In the genomic region with DNA sequence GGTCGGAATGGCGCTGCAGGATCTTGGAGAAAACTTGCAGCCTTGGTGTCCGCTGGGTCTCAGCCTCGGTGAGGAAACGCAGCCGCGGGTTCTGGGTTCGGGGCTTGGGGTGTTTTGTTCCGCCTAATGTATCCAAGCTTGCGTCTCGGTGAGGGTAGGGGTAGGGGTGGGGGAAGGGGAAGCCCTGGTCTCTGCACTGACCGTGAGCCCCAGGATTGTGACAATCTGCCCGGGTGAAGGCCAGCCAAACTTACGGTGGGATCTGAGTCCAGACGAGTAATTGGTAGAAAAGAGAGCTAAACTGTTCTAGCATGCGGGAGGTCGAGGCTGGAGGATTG, we compare ENCODE assay signal across 8 mouse cellular contexts. TPM values are rescaled to one million over a fixed set of nuclear protein-coding genes. Genes with fewer than 3 reads are reported as not detected.
A peak's percentile ranks its signal among the peaks of the same experiment; 100 is the strongest.
DNase-seq lines count a peak whose midpoint lies in the region; ATAC-seq and TF ChIP-seq lines count a peak whose summit lies in the region.

No protein-coding gene starts in this region.

- no peaks in the 10 kb centered on the region for H3K9me3 ChIP-seq in heart, embryonic 14.5 days (ENCODE audit: control insufficient read depth, low read length)
- H3K9me3 ChIP-seq in G1E (replicated peaks): no peaks in the 10 kb centered on the region
- H3K9me3 ChIP-seq in hindbrain, embryonic 10.5 days: no peaks in the 10 kb centered on the region
- no peaks in the 10 kb centered on the region for H3K9me3 ChIP-seq in midbrain, embryonic 10.5 days (replicated peaks)

- H3K4me2 ChIP-seq in heart, embryonic 14.5 days (ENCODE audit: low read length): peak overlapping the region; percentile 88

- no peak for DNase-seq in heart, postnatal 4 days
- DNase-seq in G1E (ENCODE audit: low spot score): no peak
- no peak for DNase-seq in hindbrain, embryonic 10.5 days (ENCODE audit: low spot score)
- DNase-seq in midbrain, embryonic 10.5 days (ENCODE audit: low spot score): no peak
- no peak for DNase-seq in frontal cortex, postnatal 36 days (ENCODE audit: low spot score in 2 of 2)
- DNase-seq in thymus, postnatal 25 days: no peak

- H3K27me3 ChIP-seq in heart, embryonic 14.5 days (ENCODE audit: control insufficient read depth, insufficient read depth, low read length): no peaks in the 10 kb centered on the region
- H3K27me3 ChIP-seq in G1E (ENCODE audit: insufficient read depth, low read length): no peaks in the 10 kb centered on the region
- no peaks in the 10 kb centered on the region for H3K27me3 ChIP-seq in hindbrain, embryonic 10.5 days (ENCODE audit: insufficient read depth, poor library complexity, severe bottlenecking)
- H3K27me3 ChIP-seq in midbrain, embryonic 10.5 days (ENCODE audit: low read depth, poor library complexity, severe bottlenecking): no peaks in the 10 kb centered on the region

- WGBS in heart, embryonic 14.5 days: under 1% methylated on average over 17 of the region's 17 CpGs
- WGBS in hindbrain, embryonic 10.5 days: under 1% methylated on average over 17 of the region's 17 CpGs
- under 1% methylated on average over 17 of the region's 17 CpGs for WGBS in midbrain, embryonic 10.5 days

- H3K36me3 ChIP-seq in heart, embryonic 14.5 days (ENCODE audit: control insufficient read depth, insufficient read depth, low read length): peaks cover 6% of the 10 kb centered on the region; the same call in 1 of the 2 replicates
- peaks cover 47% of the 10 kb centered on the region for H3K36me3 ChIP-seq in G1E (replicated peaks)
- H3K36me3 ChIP-seq in hindbrain, embryonic 10.5 days: peaks cover 4% of the 10 kb centered on the region; the same call in 1 of the 2 replicates
- H3K36me3 ChIP-seq in midbrain, embryonic 10.5 days: peaks cover 11% of the 10 kb centered on the region; the same call in 1 of the 2 replicates

- peak overlapping the region in 1 of 2 experiments; percentile 88; a peak in 2 of 4 replicates for H3K27ac ChIP-seq in heart, embryonic 14.5 days (replicated peaks in 1 of 2; ENCODE audit: control insufficient read depth in 1 of 2, insufficient read depth in 1 of 2, low read depth in 2 of 2, low read length in 2 of 2)
- peak overlapping the region; percentile 96 for H3K27ac ChIP-seq in hindbrain, embryonic 10.5 days
- H3K27ac ChIP-seq in midbrain, embryonic 10.5 days (replicated peaks): peak overlapping the region; percentile 94

- peak overlapping the region; percentile 97 for H3K9ac ChIP-seq in heart, embryonic 14.5 days (ENCODE audit: low read length)

- no peak for TF ChIP-seq CTCF in G1E (IDR thresholded peaks at IDR 0.05; ENCODE audit: low read depth, low read length)

- H3K4me3 ChIP-seq in heart, embryonic 14.5 days (ENCODE audit: control insufficient read depth in 1 of 2, insufficient read depth in 1 of 2, low read depth in 1 of 2, low read length in 2 of 2): peak overlapping the region; percentile 74 to 99
- H3K4me3 ChIP-seq in G1E (ENCODE audit: low read depth, low read length): peak overlapping the region; percentile 100
- H3K4me3 ChIP-seq in hindbrain, embryonic 10.5 days: peak overlapping the region; percentile 98
- H3K4me3 ChIP-seq in midbrain, embryonic 10.5 days: peak overlapping the region; percentile 99

- H3K4me1 ChIP-seq in heart, embryonic 14.5 days (ENCODE audit: control insufficient read depth in 2 of 2, insufficient read depth in 2 of 2, low read length in 2 of 2): peaks cover 5 to 40% of the 10 kb centered on the region in 2 experiments; a peak in 3 of 4 replicates
- H3K4me1 ChIP-seq in G1E (ENCODE audit: insufficient read depth, low read depth, low read length): peaks cover 63% of the 10 kb centered on the region
- H3K4me1 ChIP-seq in hindbrain, embryonic 10.5 days (replicated peaks): peaks cover 43% of the 10 kb centered on the region
- H3K4me1 ChIP-seq in midbrain, embryonic 10.5 days: peaks cover 38% of the 10 kb centered on the region

- ATAC-seq in heart, embryonic 14.5 days (ENCODE audit: insufficient number of reproducible peaks, insufficient read depth, low FRiP score, low read depth): peak; percentile 1; the same call in 1 of the 2 replicates
- no peak for ATAC-seq in G1E (ENCODE audit: extremely low read depth, insufficient number of reproducible peaks, low FRiP score, poor library complexity, severe bottlenecking)
- ATAC-seq in frontal cortex, adult (ENCODE audit: low TSS enrichment): no peak

RNA-seq across cellular contexts. Expression of a gene that starts 0.8 kb away (rescaled TPM):
- 22.2 and 25.1 TPM in 2 replicates for polyA plus RNA-seq in heart, embryonic 14.5 days (2014; fragmentation: Nextera tagmentation; extraction: Ambion mirVana)
- total RNA-seq in heart, postnatal 4 days (2021): 10 to 100 TPM; 22.3 to 23.6 TPM
- total RNA-seq in G1E (2014; fragmentation: Nextera tagmentation): 144 and 187 TPM in 2 replicates
- 75.6 and 78.1 TPM in 2 replicates for total RNA-seq in G1E (2017)
- polyA plus RNA-seq in G1E (2012): 3.7 and 5.6 TPM in 2 replicates
- polyA plus RNA-seq in hindbrain, embryonic 10.5 days (2016; fragmentation: Nextera tagmentation; extraction: Ambion mirVana): 28.8 and 36.5 TPM in 2 replicates
- 36.9 and 37.3 TPM in 2 replicates for polyA plus RNA-seq in midbrain, embryonic 10.5 days (2016; fragmentation: Nextera tagmentation; extraction: Ambion mirVana)

RNA-seq across cellular contexts. Expression of a gene that starts 0.9 kb away (rescaled TPM):
- 22.3 and 25.3 TPM in 2 replicates for polyA plus RNA-seq in heart, embryonic 14.5 days (2014; fragmentation: Nextera tagmentation; extraction: Ambion mirVana)
- total RNA-seq in heart, postnatal 4 days (2021): 10 to 100 TPM; 29.1 to 29.2 TPM
- 73.7 and 76.8 TPM in 2 replicates for total RNA-seq in G1E (2014; fragmentation: Nextera tagmentation)
- 32.7 and 37.4 TPM in 2 replicates for total RNA-seq in G1E (2017)
- 31.4 and 39.9 TPM in 2 replicates for polyA plus RNA-seq in G1E (2012)
- 39.5 and 44.4 TPM in 2 replicates for polyA plus RNA-seq in hindbrain, embryonic 10.5 days (2016; fragmentation: Nextera tagmentation; extraction: Ambion mirVana)
- polyA plus RNA-seq in midbrain, embryonic 10.5 days (2016; fragmentation: Nextera tagmentation; extraction: Ambion mirVana): 38.3 and 40.7 TPM in 2 replicates

RNA-seq across cellular contexts. Expression of a gene that starts 31.2 kb away (rescaled TPM):
- 97.9 and 103 TPM in 2 replicates for polyA plus RNA-seq in heart, embryonic 14.5 days (2014; fragmentation: Nextera tagmentation; extraction: Ambion mirVana)
- total RNA-seq in heart, postnatal 4 days (2021): 10 to 100 TPM; 42.2 to 45.5 TPM
- total RNA-seq in G1E (2014; fragmentation: Nextera tagmentation) (108 and 113 TPM in 2 replicates), G1E (2017) (79.7 and 91.3 TPM in 2 replicates)
- polyA plus RNA-seq in G1E (2012): 2.1 and 3.8 TPM in 2 replicates
- 167 and 171 TPM in 2 replicates for polyA plus RNA-seq in hindbrain, embryonic 10.5 days (2016; fragmentation: Nextera tagmentation; extraction: Ambion mirVana)
- 166 and 178 TPM in 2 replicates for polyA plus RNA-seq in midbrain, embryonic 10.5 days (2016; fragmentation: Nextera tagmentation; extraction: Ambion mirVana)

RNA-seq across cellular contexts. Expression of a gene that starts 31.4 kb away (rescaled TPM):
- polyA plus RNA-seq in heart, embryonic 14.5 days (2014; fragmentation: Nextera tagmentation; extraction: Ambion mirVana): 36.4 and 38.2 TPM in 2 replicates
- 10 to 100 TPM; 40.2 to 41.1 TPM for total RNA-seq in heart, postnatal 4 days (2021)
- 15.4 and 17.0 TPM in 2 replicates for total RNA-seq in G1E (2014; fragmentation: Nextera tagmentation)
- 12.5 and 14.4 TPM in 2 replicates for total RNA-seq in G1E (2017)
- polyA plus RNA-seq in G1E (2012): 1.1 and 1.2 TPM in 2 replicates
- 38.6 and 42.3 TPM in 2 replicates for polyA plus RNA-seq in hindbrain, embryonic 10.5 days (2016; fragmentation: Nextera tagmentation; extraction: Ambion mirVana)
- 43.8 and 46.1 TPM in 2 replicates for polyA plus RNA-seq in midbrain, embryonic 10.5 days (2016; fragmentation: Nextera tagmentation; extraction: Ambion mirVana)

Comparison
In these comparisons a context has a peak if more than half of its experiments do, and no peak if none do; other contexts are left out.
1. RNA of a gene that starts 31.2 kb away (polyA plus RNA-seq): 166 to 178 TPM in midbrain, embryonic 10.5 days, 167 to 171 TPM in hindbrain, embryonic 10.5 days and 97.9 to 103 TPM in heart, embryonic 14.5 days; 2.1 to 3.8 TPM in G1E; every median in the first group is over 10 times any median in the second.
2. Peak in every context shown above with its lines, with median percentiles within 50 percentile points of each other: H3K4me3 ChIP-seq.